Mouse (Mus musculus) heart, embryonic 11.5 days (tissue): ENCODE measurements at regions not wholly inside any gene's neighbourhood (a gene's known extent, or its start where the extent isn't known, plus 50 kb on each side); places are given as distances from the start of the nearest gene placed in this dataset.
A peak's percentile ranks its signal among the peaks of the same experiment; 100 is the strongest.

ENCODE experiments used
- ATAC-seq: fragments of 200-750 bp; cut with Nextera tagmentation; replicated peaks from 2 replicates; pipeline ENCODE4 v1.8.0; 2017; ENCODE audit warnings: moderate library complexity; ENCODE audit not compliant: insufficient number of reproducible peaks, low FRiP score, low TSS enrichment
- H3K27ac ChIP-seq: fragments of 300-500 bp; sonication (generic); 2 replicates; pipeline ENCODE4 v1.5.1; 2014; ENCODE audit warnings: mild to moderate bottlenecking, low read depth, low read length
- H3K27me3 ChIP-seq: fragments of 300-500 bp; sonication (generic); 2 replicates; pipeline ENCODE4 v1.6.1; 2014; ENCODE audit warnings: mild to moderate bottlenecking, low read length, mixed read lengths; ENCODE audit not compliant: control insufficient read depth, insufficient read depth
- H3K36me3 ChIP-seq: fragments of 300-500 bp; sonication (generic); 2 replicates; pipeline ENCODE4 v1.6.1; 2014; ENCODE audit warnings: mild to moderate bottlenecking, low read length, moderate library complexity, mixed read lengths; ENCODE audit not compliant: control insufficient read depth, insufficient read depth
- H3K4me1 ChIP-seq: fragments of 300-500 bp; sonication (generic); 2 replicates; pipeline ENCODE4 v1.6.1; 2014; ENCODE audit warnings: low read length; ENCODE audit not compliant: control insufficient read depth, insufficient read depth
- H3K4me2 ChIP-seq: fragments of 300-500 bp; sonication (generic); 2 replicates; pipeline ENCODE4 v1.6.1; 2014; ENCODE audit warnings: mild to moderate bottlenecking, moderate library complexity
- H3K4me3 ChIP-seq: fragments of 300-500 bp; sonication (generic); 2 replicates; pipeline ENCODE4 v1.5.1; 2014; ENCODE audit warnings: low read depth, low read length
- H3K9ac ChIP-seq: fragments of 300-500 bp; sonication (generic); 2 replicates; pipeline ENCODE4 v1.6.1; 2014; ENCODE audit warnings: mild to moderate bottlenecking, low read depth, low read length, moderate library complexity
- H3K9me3 ChIP-seq: fragments of 300-500 bp; sonication (generic); replicated peaks from 2 replicates; pipeline ENCODE4 v1.6.1; 2016; ENCODE audit warnings: low read length; ENCODE audit not compliant: control insufficient read depth
- WGBS: fragments of 180-500 bp; shearing (Covaris S2); extraction: QIAGEN DNeasy Blood & Tissue Kit; methylation state at CpG from one replicate; pipeline ENCODE4 v1.1.7; 2014; ENCODE audit not compliant: insufficient replicate concordance; 5-methylcytosine and 5-hydroxymethylcytosine counted together

GRCm38 (mm10) chr13:97829558-97829957 lies 69.1 kb upstream of the Gm10260 start:
- no peak for ATAC-seq
- Histone ChIP-seq H3K9me3 (no peaks in the 10 kb centered on the region), H3K4me3 (no peak overlapping the region), H3K9ac (no peak overlapping the region), H3K4me1 (peaks cover 2% of the 10 kb centered on the region; the same call in 1 of the 2 replicates), H3K36me3 (no peaks in the 10 kb centered on the region), H3K27ac (no peak overlapping the region), H3K4me2 (no peak overlapping the region), H3K27me3 (no peaks in the 10 kb centered on the region)
- 61% methylated on average over 5 of the region's 5 CpGs for WGBS

GRCm38 (mm10) chr13:97825801-97826576 lies 65.6 kb upstream of the Gm10260 start:
- no peak for ATAC-seq
- no peak overlapping the region for H3K27ac ChIP-seq
- WGBS, result 71% methylated on average over 22 of the region's 22 CpGs

GRCm38 (mm10) chr13:97825361-97825760 lies 64.9 kb upstream of the Gm10260 start:
- H3K4me2 ChIP-seq, result no peak overlapping the region
- no peaks in the 10 kb centered on the region for H3K9me3 ChIP-seq
- 64% methylated on average over 3 of the region's 3 CpGs for WGBS
- H3K27ac ChIP-seq, result no peak overlapping the region
- ATAC-seq, result no peak
- H3K27me3 ChIP-seq, result no peaks in the 10 kb centered on the region
- no peak overlapping the region for H3K4me3 ChIP-seq
- H3K4me1 ChIP-seq, result peaks cover 2% of the 10 kb centered on the region; the same call in 1 of the 2 replicates
- H3K9ac ChIP-seq, result no peak overlapping the region
- no peaks in the 10 kb centered on the region for H3K36me3 ChIP-seq

More at GRCm38 (mm10) chr13:97825801-97826576, 65.6 kb upstream of the Gm10260 start:
- Histone ChIP-seq H3K4me1 (peaks cover 2% of the 10 kb centered on the region; the same call in 1 of the 2 replicates), H3K4me2 (no peak overlapping the region), H3K4me3 (no peak overlapping the region), H3K36me3 (no peaks in the 10 kb centered on the region), H3K9ac (no peak overlapping the region), H3K27me3 (no peaks in the 10 kb centered on the region), H3K9me3 (no peaks in the 10 kb centered on the region)

- Histone ChIP-seq H3K27ac (no peak overlapping the region), H3K4me1 (peaks cover 2% of the 10 kb centered on the region; the same call in 1 of the 2 replicates), H3K36me3 (no peaks in the 10 kb centered on the region), H3K27me3 (no peaks in the 10 kb centered on the region), H3K9ac (no peak overlapping the region), H3K4me3 (no peak overlapping the region; the same call in 1 of the 2 replicates), H3K4me2 (peak overlapping the region; percentile 46), H3K9me3 (no peaks in the 10 kb centered on the region)
- ATAC-seq, result no peak
- 60% methylated on average over 20 of the region's 20 CpGs for WGBS
These were observed 63.8 kb upstream of the Gm10260 start for GRCm38 (mm10) chr13:97824071-97824716.

GRCm38 (mm10) chr13:97821630-97822029 lies 61.2 kb upstream of the Gm10260 start:
- H3K27me3 ChIP-seq, result no peaks in the 10 kb centered on the region

GRCm38 (mm10) chr13:97821011-97821410 lies 60.6 kb upstream of the Gm10260 start:
- H3K4me1 ChIP-seq, result peaks cover under 1% of the 10 kb centered on the region; the same call in 1 of the 2 replicates
- no peaks in the 10 kb centered on the region for H3K36me3 ChIP-seq
- no peak overlapping the region for H3K4me3 ChIP-seq
- H3K9ac ChIP-seq, result no peak overlapping the region
- H3K27me3 ChIP-seq, result no peaks in the 10 kb centered on the region
- no peak for ATAC-seq
- WGBS, result 72% methylated on average over 3 of the region's 3 CpGs
- H3K27ac ChIP-seq, result no peak overlapping the region
- H3K4me2 ChIP-seq, result no peak overlapping the region
- H3K9me3 ChIP-seq, result no peaks in the 10 kb centered on the region

More at GRCm38 (mm10) chr13:97821630-97822029, 61.2 kb upstream of the Gm10260 start:
- no peak overlapping the region for H3K4me2 ChIP-seq
- H3K9me3 ChIP-seq, result no peaks in the 10 kb centered on the region
- no peak overlapping the region for H3K27ac ChIP-seq
- peaks cover 2% of the 10 kb centered on the region; the same call in 1 of the 2 replicates for H3K4me1 ChIP-seq
- no peak for ATAC-seq
- WGBS, result 59% methylated on average over 2 of the region's 2 CpGs
- H3K36me3 ChIP-seq, result no peaks in the 10 kb centered on the region
- no peak overlapping the region for H3K4me3 ChIP-seq
- H3K9ac ChIP-seq, result no peak overlapping the region

GRCm38 (mm10) chr13:97820401-97820800 lies 60.0 kb upstream of the Gm10260 start:
- 91% methylated on average over 8 of the region's 8 CpGs for WGBS
- no peaks in the 10 kb centered on the region for H3K4me1 ChIP-seq

GRCm38 (mm10) chr13:97819036-97819435 lies 58.6 kb upstream of the Gm10260 start:
- no peaks in the 10 kb centered on the region for H3K4me1 ChIP-seq
- no peak for ATAC-seq
- WGBS, result 81% methylated on average over 9 of the region's 9 CpGs
- no peak overlapping the region for H3K9ac ChIP-seq
- H3K27ac ChIP-seq, result no peak overlapping the region
- H3K9me3 ChIP-seq, result no peaks in the 10 kb centered on the region
- H3K4me2 ChIP-seq, result no peak overlapping the region
- H3K27me3 ChIP-seq, result no peaks in the 10 kb centered on the region
- H3K4me3 ChIP-seq, result no peak overlapping the region
- H3K36me3 ChIP-seq, result no peaks in the 10 kb centered on the region

More at GRCm38 (mm10) chr13:97820401-97820800, 60.0 kb upstream of the Gm10260 start:
- H3K4me2 ChIP-seq, result no peak overlapping the region
- no peaks in the 10 kb centered on the region for H3K27me3 ChIP-seq
- no peak for ATAC-seq
- H3K9ac ChIP-seq, result no peak overlapping the region
- H3K4me3 ChIP-seq, result no peak overlapping the region
- no peaks in the 10 kb centered on the region for H3K9me3 ChIP-seq
- H3K27ac ChIP-seq, result no peak overlapping the region
- no peaks in the 10 kb centered on the region for H3K36me3 ChIP-seq
